Mouse (Mus musculus): ENCODE data around the gene En1.

DNA sequence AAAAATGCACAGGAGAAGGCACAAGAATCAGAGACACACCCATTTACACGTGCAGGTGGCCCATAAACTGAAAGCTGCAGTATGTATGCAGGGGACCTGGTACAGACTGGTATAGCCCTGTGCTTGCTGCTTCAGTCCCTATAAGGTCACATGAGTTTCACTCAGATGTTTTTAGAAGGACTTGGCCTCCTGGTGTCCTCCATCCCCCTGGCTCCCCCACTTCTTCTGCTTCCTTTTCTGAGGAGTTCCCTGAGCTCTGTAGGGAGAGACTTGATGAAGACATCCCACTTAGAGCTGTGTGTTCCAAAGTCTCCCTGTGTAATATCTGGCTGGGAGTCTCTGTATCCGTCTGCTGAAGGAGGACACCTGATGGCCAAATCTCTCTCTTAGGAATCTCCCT, 16.7 kb upstream of the En1 start:
- TF ChIP-seq CTCF (IDR thresholded peaks at IDR 0.05; ENCODE audit: borderline replicate concordance, insufficient read depth, low read length) (no peak), POLR2A (IDR thresholded peaks at IDR 0.05; ENCODE audit: low read depth, low read length) (no peak)

Data from embryonic fibroblast, embryonic 13.5 days (primary cell).